Mouse (Mus musculus) forebrain, embryonic 10.5 days (tissue): ENCODE results near the gene Rlbp1. TPM values are rescaled to one million over a fixed set of nuclear protein-coding genes. Genes with fewer than 3 reads are reported as not detected.

ENCODE experiments used
- DNase-seq: peaks from one replicate; pipeline ENCODE4 v3.0.0-alpha.2; 2017; ENCODE audit warnings: low spot score; ENCODE audit errors: extremely low spot score
- H3K27ac ChIP-seq: fragments of 300-500 bp; sonication (generic); 2 replicates; pipeline ENCODE4 v1.5.1; 2016; ENCODE audit warnings: mild to moderate bottlenecking
- H3K27me3 ChIP-seq: fragments of 300-500 bp; sonication (generic); 2 replicates; pipeline ENCODE4 v1.6.1; 2016; ENCODE audit warnings: mild to moderate bottlenecking; ENCODE audit not compliant: poor library complexity, severe bottlenecking
- H3K36me3 ChIP-seq: fragments of 300-500 bp; sonication (generic); replicated peaks from 2 replicates; pipeline ENCODE4 v1.6.1; 2016; ENCODE audit warnings: mild to moderate bottlenecking, moderate library complexity
- H3K4me1 ChIP-seq: fragments of 300-500 bp; sonication (generic); 2 replicates; pipeline ENCODE4 v1.6.1; 2016
- H3K4me3 ChIP-seq: fragments of 300-500 bp; sonication (generic); 2 replicates; pipeline ENCODE4 v1.5.1; 2016; ENCODE audit warnings: mild to moderate bottlenecking, moderate library complexity
- H3K9me3 ChIP-seq: fragments of 300-500 bp; sonication (generic); 2 replicates; pipeline ENCODE4 v1.6.1; 2016; ENCODE audit warnings: mild to moderate bottlenecking, moderate library complexity
- WGBS: fragments of 180-500 bp; shearing (Covaris S2); methylation state at CpG from one replicate; pipeline ENCODE4 v1.1.7; 2016; 5-methylcytosine and 5-hydroxymethylcytosine counted together
- polyA plus RNA-seq: library from polyadenylated mRNA; unstranded; fragments of >200 nt; fragmentation: Nextera tagmentation; extraction: Ambion mirVana; gene quantifications from 2 replicates; pipeline ENCODE4 v1.2.1, GENCODE M21; 2016

Rlbp1 gene
- polyA plus RNA-seq, 1 experiment from 2014 or later: 1.2 TPM

DNA sequence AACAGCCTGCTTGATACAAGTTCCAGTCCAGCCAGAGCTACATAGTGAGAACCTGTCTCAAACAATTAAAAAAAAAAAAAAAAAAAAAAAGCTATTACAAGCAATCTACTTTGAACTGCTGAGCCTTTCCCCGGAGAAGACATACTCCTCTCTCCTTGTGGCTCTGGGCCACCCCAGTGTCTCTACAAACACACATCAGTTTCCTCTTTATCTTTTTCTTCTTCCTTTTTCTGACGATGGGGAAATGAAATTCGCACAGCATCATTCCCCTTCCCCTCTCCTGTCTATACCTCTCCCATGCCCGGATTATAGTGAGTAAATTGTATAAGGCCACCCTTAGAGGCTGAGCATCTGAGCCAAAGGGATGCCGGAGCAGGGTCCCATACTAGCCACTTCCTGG is 18.2 kb downstream of the Rlbp1 start:
- 90% methylated on average over 5 of the region's 5 CpGs for WGBS
- H3K36me3 ChIP-seq: peaks cover 13% of the 10 kb centered on the region
- no peak overlapping the region for H3K4me3 ChIP-seq
- H3K9me3 ChIP-seq: no peaks in the 10 kb centered on the region
- peaks cover 4% of the 10 kb centered on the region; the same call in 1 of the 2 replicates for H3K4me1 ChIP-seq
- no peaks in the 10 kb centered on the region for H3K27me3 ChIP-seq
- no peak overlapping the region for H3K27ac ChIP-seq
- DNase-seq: no peak

DNA sequence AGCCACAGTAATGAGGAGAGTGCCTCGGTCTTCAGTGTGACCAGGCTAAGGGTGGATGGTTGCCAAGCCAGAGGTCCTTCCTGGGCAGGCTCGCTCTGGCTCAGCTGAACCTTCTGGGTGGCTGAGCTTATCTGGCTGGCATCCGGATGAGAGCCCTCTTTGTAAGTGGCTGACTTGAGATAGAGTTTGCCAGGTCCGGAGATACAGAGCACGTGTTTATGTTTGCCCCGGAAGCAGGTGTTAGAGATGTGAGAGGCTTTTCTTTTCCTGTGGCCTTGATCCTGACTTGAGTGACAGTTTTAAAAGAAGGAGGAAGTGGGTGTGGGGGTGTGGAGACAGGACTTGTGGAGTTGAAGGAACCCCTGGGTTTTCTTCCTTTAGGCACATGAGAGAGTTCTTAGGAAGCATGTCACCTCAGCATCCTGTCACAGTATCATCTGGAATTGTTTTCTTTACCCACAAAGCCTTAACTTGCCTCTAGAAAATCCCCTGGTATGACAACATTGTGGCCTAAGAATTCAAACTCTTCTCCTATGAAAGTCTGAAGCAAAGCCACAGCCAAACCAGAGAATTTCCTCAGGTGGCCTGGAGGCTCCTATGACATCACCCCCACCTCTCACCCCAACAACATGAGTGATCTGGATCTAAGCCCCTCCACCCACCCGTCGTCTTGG is 23.3 kb downstream of the Rlbp1 start:
- DNase-seq: no peak
- H3K4me1 ChIP-seq: peaks cover 22% of the 10 kb centered on the region
- no peaks in the 10 kb centered on the region for H3K27me3 ChIP-seq
- H3K36me3 ChIP-seq: peaks cover 53% of the 10 kb centered on the region
- no peak overlapping the region for H3K4me3 ChIP-seq
- H3K27ac ChIP-seq: peak overlapping the region; percentile 11; the same call in 1 of the 2 replicates
- H3K9me3 ChIP-seq: no peaks in the 10 kb centered on the region
- 83% methylated on average over 8 of the region's 8 CpGs for WGBS

DNA sequence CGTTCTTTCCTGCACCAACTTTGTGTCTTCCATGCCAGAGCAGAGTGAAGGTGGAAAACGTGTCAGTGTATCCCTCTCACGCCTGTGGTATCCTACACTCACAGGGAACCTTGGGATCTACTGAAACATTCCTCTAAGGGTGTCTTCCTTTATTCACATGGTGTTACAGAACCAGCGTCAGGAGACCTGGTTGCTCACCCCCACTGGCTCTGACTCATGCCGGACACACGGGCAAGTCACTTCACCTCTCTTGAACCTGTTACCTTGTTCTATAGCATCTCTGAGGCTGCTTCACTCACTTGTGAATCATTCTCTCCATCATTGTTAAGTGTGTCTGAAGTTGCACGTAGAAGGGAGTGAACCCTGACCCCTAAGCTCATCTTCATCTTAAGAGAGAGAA is 24.0 kb downstream of the Rlbp1 start:
- Histone ChIP-seq H3K27ac (0 out of 2 replicates have a peak overlapping the region, but pooled peaks have one; percentile 11), H3K27me3 (no peaks in the 10 kb centered on the region), H3K4me3 (no peak overlapping the region), H3K36me3 (peaks cover 60% of the 10 kb centered on the region), H3K9me3 (no peaks in the 10 kb centered on the region), H3K4me1 (peaks cover 22% of the 10 kb centered on the region)
- DNase-seq: no peak
- 92% methylated on average over 7 of the region's 7 CpGs for WGBS

DNA sequence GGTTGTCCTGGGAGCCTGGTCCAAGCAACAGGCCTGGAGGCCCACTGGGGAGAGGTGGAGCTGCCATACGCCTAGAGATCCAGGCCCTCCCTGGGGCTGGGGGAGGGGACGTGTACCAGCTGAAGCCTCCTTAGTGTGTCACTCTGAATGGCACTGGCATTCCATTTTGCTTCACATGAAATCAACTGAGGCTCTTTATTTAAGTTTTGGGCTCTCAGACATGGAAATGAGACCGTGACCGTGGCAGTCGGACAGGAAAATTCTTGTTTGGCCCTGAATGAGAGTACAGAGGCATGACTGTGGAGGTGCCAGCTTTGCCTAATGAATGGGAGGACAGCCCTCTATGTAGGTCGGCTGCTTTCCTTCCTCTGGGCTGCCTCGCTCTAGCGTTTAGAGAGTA is 24.6 kb downstream of the Rlbp1 start:
- no peak overlapping the region for H3K4me3 ChIP-seq
- no peak for DNase-seq
- no peaks in the 10 kb centered on the region for H3K27me3 ChIP-seq
- WGBS: 84% methylated on average over 8 of the region's 8 CpGs
- 0 out of 2 replicates have a peak overlapping the region, but pooled peaks have one; percentile 35 for H3K27ac ChIP-seq
- no peaks in the 10 kb centered on the region for H3K9me3 ChIP-seq
- H3K36me3 ChIP-seq: peaks cover 65% of the 10 kb centered on the region
- peaks cover 22% of the 10 kb centered on the region for H3K4me1 ChIP-seq

DNA sequence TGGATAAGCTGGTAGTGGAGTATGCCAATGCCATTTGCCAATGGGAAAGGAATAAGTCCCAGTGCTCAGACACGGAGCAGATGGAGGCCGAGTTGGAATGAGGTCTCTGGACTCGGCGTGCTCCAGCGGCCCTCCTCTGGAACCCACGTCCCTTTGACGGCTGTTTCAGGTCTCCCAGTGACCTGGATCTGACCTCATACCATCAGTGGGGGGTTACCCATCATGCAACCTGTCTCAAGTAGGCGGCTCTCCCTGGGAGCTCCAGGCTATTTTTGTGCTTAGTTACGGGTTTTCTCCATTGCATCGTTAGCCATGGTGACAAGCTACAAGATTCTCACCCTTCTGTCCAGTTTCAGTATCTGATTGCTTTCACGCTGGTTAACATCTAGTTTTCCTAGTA is 26.8 kb downstream of the Rlbp1 start:
- Histone ChIP-seq H3K27me3 (no peaks in the 10 kb centered on the region), H3K4me1 (peaks cover 22% of the 10 kb centered on the region), H3K27ac (no peak overlapping the region), H3K9me3 (no peaks in the 10 kb centered on the region), H3K4me3 (no peak overlapping the region), H3K36me3 (peaks cover 75% of the 10 kb centered on the region)
- no peak for DNase-seq
- WGBS: 78% methylated on average over 11 of the region's 11 CpGs

DNA sequence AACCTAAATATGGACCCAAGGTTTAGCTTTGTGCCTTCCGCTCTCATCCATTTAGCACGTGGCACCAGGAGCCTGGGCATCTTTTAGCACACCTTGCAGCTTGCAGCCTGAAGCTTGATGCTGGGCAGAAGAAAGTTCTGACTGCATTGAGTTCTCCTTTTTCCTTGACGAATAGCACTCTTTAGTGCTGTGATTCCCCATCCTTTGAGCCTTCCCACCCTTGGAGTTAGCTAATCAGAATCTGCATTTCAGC is 27.7 kb downstream of the Rlbp1 start:
- Histone ChIP-seq H3K27me3 (no peaks in the 10 kb centered on the region), H3K27ac (no peak overlapping the region), H3K9me3 (no peaks in the 10 kb centered on the region), H3K36me3 (peaks cover 81% of the 10 kb centered on the region), H3K4me3 (no peak overlapping the region), H3K4me1 (peaks cover 22% of the 10 kb centered on the region)
- DNase-seq: no peak
- 93% methylated on average over 3 of the region's 3 CpGs for WGBS

DNA sequence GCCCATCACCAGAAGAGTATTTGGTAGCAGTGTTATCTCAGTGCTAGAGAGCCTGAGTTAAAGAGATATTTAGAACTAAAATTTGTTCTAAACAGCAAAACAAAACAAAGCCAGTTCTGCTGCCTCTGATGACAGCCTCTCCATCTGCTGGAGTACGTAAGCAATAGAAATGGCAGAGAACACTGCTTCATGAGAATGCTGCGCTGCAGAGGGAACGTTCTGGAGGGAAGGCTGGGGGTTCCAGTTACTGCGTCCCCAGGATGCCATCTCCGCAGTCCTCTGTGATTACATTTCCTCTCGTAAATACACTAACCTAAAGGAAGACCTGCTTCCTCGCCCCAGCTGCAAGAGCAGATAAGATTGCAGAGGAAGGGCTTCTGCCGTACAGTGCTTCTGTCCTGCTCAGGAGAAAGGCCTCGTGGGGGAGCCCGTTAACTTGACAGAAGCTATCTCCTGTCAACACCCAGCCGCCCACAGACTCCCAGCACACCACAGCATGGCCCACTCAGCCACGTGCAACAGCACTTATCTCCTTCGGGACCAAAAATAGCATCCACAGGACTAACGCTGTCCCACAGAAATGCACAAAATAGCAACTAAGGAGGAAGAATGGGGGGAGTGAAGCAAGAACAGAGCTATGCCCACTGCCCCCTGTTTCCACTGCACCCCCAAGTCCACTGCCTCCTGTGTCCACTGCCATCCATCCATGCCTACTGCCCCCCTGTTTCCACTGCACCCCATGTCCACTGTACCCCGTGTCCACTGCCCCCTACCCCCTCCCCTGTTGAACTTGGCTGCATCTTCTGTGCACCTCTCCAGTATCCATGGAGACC is 28.3 kb downstream of the Rlbp1 start:
- Histone ChIP-seq H3K27ac (no peak overlapping the region), H3K4me1 (peaks cover 22% of the 10 kb centered on the region), H3K36me3 (peaks cover 83% of the 10 kb centered on the region), H3K4me3 (no peak overlapping the region), H3K9me3 (no peaks in the 10 kb centered on the region), H3K27me3 (no peaks in the 10 kb centered on the region)
- no peak for DNase-seq
- 86% methylated on average over 15 of the region's 15 CpGs for WGBS

DNA sequence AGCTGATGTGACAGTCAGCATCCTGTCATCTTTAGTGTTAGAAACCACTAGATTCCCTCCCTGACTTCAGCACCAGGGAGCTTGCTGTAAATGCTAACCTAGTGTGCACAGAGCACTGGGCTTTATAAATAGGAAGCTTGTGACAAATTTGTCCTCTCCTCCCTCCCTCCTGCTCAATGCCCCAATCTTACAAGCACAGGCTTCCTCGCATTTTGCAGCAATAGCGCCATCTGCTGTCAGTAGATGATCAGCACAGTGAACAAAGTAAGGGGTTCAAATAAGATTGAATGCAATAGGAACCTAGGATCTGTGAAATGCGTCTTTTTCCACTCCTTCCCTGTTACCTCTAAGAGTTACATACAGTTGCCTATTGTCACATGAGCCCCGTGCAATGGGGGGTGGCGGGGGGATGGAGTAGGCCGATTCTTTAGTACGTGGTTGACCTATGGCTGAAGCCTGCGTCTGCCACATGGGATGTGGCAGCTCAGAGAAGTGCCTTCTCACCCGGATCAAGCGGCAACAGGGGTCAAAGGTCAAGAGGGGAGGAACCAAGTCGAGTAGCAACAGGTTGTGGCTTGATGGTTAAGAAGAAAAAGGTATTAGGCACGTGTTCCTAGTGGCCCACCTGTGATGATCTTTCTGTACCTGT is 37.0 kb downstream of the Rlbp1 start:
- H3K9me3 ChIP-seq: no peaks in the 10 kb centered on the region
- peaks cover 3% of the 10 kb centered on the region; the same call in 1 of the 2 replicates for H3K4me1 ChIP-seq
- H3K4me3 ChIP-seq: no peak overlapping the region
- DNase-seq: peak; percentile 70
- 36% methylated on average over 12 of the region's 12 CpGs for WGBS
- no peaks in the 10 kb centered on the region for H3K27me3 ChIP-seq
- peaks cover 72% of the 10 kb centered on the region for H3K36me3 ChIP-seq
- H3K27ac ChIP-seq: no peak overlapping the region

DNA sequence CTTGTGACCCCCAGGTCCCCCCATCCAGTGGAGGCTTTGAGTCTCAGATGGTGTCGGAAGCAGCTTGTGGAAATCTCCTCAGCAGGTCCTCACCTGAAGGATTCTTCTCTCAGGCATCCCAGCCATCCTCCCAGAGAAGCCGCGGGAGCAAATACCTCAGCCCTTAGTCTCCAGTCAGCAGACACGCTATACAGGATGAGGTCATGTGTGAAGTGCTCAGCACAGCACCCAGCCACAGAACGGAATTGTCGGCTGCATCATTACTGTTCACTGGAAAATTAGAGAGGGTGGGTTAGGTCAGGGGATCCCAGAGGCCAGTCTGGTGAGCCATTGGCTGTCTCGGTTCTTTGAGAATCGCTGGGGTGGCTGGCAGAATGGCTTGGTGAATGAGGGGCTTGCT is 38.0 kb downstream of the Rlbp1 start:
- Histone ChIP-seq H3K27ac (no peak overlapping the region), H3K27me3 (no peaks in the 10 kb centered on the region), H3K4me1 (peaks cover 3% of the 10 kb centered on the region; the same call in 1 of the 2 replicates), H3K9me3 (no peaks in the 10 kb centered on the region), H3K4me3 (no peak overlapping the region), H3K36me3 (peaks cover 73% of the 10 kb centered on the region)
- WGBS: 92% methylated on average over 8 of the region's 8 CpGs
- no peak for DNase-seq

DNA sequence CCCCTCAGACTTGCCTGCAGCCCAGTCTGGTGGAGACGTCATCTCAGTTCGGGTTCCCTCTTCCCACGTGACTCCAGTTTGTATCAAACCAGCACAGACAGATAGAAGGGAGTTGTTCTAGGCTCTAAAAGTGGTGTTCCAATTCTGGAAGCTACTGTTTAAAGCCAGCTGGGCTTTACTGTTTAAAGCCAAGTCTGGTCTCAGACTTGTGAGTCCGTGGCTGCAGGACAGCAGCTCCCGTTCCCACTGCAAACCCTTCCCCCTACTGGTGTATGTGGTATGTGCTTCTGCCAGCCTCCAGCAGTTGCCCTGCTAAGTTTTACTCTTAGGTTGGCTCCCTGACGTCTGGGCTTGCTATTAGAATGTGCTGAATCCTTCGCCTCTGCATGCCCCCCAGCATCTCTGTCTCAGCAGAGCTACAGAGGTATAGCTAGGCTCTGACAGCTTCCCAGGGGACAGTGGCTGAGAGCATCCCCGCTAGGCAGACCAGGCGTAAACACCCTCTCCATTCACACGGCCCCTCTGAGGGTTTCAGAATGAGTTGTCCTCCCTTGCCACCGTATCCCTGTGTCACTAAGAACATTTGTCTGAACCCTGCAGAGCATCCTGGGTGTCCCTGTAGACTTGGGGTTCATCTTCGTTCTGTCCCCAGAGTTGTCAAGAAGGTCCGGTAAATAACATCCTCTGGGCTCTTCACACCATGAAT is 39.6 kb downstream of the Rlbp1 start:
- Histone ChIP-seq H3K4me3 (no peak overlapping the region), H3K27me3 (no peaks in the 10 kb centered on the region), H3K9me3 (no peaks in the 10 kb centered on the region), H3K4me1 (peaks cover 3% of the 10 kb centered on the region; the same call in 1 of the 2 replicates), H3K36me3 (peaks cover 75% of the 10 kb centered on the region), H3K27ac (no peak overlapping the region)
- WGBS: 85% methylated on average over 13 of the region's 13 CpGs
- no peak for DNase-seq

DNA sequence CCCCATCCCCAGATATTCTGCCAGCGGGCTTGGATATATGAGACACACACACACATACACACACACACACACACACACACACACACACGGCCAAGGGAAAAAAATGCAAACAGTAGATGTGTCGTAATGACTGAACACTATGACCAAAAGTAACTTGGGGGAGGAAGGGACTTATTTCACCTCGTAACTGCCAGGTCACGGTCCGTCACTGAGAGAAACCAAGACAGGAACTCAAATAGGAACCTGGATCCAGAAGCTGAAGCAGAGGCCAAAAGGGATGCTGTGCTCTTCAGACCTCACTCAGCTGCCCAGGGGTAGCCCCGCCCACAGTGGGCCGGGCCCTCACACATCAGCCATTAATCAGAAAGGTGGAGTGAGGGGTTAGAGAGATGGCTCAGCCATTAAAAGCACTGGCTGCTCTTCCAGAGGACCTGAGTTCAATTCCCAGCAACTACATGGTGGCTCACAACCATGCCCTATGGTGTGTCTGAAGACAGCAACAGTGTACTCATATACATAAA is 40.2 kb downstream of the Rlbp1 start:
- Histone ChIP-seq H3K9me3 (no peaks in the 10 kb centered on the region), H3K4me3 (no peak overlapping the region), H3K4me1 (peaks cover 3% of the 10 kb centered on the region; the same call in 1 of the 2 replicates), H3K27me3 (no peaks in the 10 kb centered on the region), H3K27ac (no peak overlapping the region), H3K36me3 (peaks cover 68% of the 10 kb centered on the region)
- DNase-seq: no peak
- 79% methylated on average over 8 of the region's 8 CpGs for WGBS

DNA sequence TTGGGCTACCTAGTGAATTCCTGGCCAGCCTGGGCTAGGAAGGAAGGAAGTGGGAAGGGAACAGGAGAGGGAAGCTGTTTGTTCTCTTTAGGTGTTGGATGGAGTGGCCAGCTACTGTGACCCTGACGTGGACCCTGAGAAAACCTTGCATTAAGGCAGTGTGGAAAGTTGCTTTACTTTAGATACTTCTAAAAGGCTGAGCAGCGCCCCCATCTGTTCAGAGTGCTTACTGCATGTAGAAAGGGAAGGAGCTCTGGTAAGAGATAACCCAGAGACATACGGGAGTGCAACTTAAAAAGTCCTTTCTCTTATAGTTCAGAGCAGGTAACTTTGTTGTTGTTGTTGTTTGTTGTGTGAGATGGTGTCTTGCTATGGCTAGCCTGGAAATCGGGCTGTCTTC is 40.9 kb downstream of the Rlbp1 start:
- DNase-seq: peak; percentile 46
- Histone ChIP-seq H3K9me3 (no peaks in the 10 kb centered on the region), H3K27ac (no peak overlapping the region), H3K27me3 (no peaks in the 10 kb centered on the region), H3K4me1 (peaks cover 3% of the 10 kb centered on the region; the same call in 1 of the 2 replicates), H3K36me3 (peaks cover 61% of the 10 kb centered on the region), H3K4me3 (no peak overlapping the region)
- WGBS: 58% methylated on average over 4 of the region's 4 CpGs
